Mouse (Mus musculus) MEL-GATA-1-ER (cell line): Measurements from ENCODE around the gene Olfr881.

Experiments
- DNase-seq: peaks from one replicate; pipeline ENCODE4 v3.0.0-alpha.2; 2012; ENCODE audit warnings: low read depth; ENCODE audit errors: extremely low read depth

The Olfr881 gene

GRCm38 (mm10) chr9:37991525-37991924, at the start of gene Olfr881:
Gene Olfr881 (plus strand): TSS chr9:37991825.
- no peak for DNase-seq

GRCm38 (mm10) chr9:37998581-37999204, 7.1 kb downstream of the Olfr881 start:
- DNase-seq: no peak

GRCm38 (mm10) chr9:38000021-38000420, 8.4 kb downstream of the Olfr881 start:
- DNase-seq: no peak

- no peak for DNase-seq
Measured at GRCm38 (mm10) chr9:38025508-38025907, 33.9 kb downstream of the Olfr881 start, which contains the start of gene Olfr883. Gene Olfr883 (plus strand): TSS chr9:38025808.
